Mouse (Mus musculus) embryonic facial prominence, embryonic 10.5 days (tissue): Measurements from ENCODE around the gene Ak9. TPM values are rescaled to one million over a fixed set of nuclear protein-coding genes. Genes with fewer than 3 reads are reported as not detected.

Experiments
- DNase-seq: peaks from one replicate; pipeline ENCODE4 v3.0.0-alpha.2; 2017; ENCODE audit warnings: low spot score
- H3K27ac ChIP-seq: fragments of 300-500 bp; sonication (generic); replicated peaks from 2 replicates; pipeline ENCODE4 v1.5.1; 2016; ENCODE audit warnings: mild to moderate bottlenecking
- H3K27me3 ChIP-seq: fragments of 300-500 bp; sonication (generic); replicated peaks from 2 replicates; pipeline ENCODE4 v1.6.1; 2016; ENCODE audit warnings: low read depth, mild to moderate bottlenecking; ENCODE audit not compliant: poor library complexity, severe bottlenecking
- H3K36me3 ChIP-seq: fragments of 300-500 bp; sonication (generic); replicated peaks from 2 replicates; pipeline ENCODE4 v1.6.1; 2016; ENCODE audit warnings: mild to moderate bottlenecking, moderate library complexity
- H3K4me1 ChIP-seq: fragments of 300-500 bp; sonication (generic); 2 replicates; pipeline ENCODE4 v1.6.1; 2016
- H3K4me3 ChIP-seq: fragments of 300-500 bp; sonication (generic); 2 replicates; pipeline ENCODE4 v1.5.1; 2016; ENCODE audit warnings: mild to moderate bottlenecking, moderate library complexity
- H3K9me3 ChIP-seq: fragments of 300-500 bp; sonication (generic); 2 replicates; pipeline ENCODE4 v1.6.1; 2016; ENCODE audit warnings: mild to moderate bottlenecking
- WGBS: fragments of 180-500 bp; shearing (Covaris S2); methylation state at CpG from one replicate; pipeline ENCODE4 v1.1.7; 2016; 5-methylcytosine and 5-hydroxymethylcytosine counted together
- polyA plus RNA-seq: library from polyadenylated mRNA; unstranded; fragments of >200 nt; fragmentation: Nextera tagmentation; extraction: Ambion mirVana; gene quantifications from 2 replicates; pipeline ENCODE4 v1.2.1, GENCODE M21; 2016

The Ak9 gene
- polyA plus RNA-seq, 1 experiment from 2014 or later: 0.04 TPM

DNA sequence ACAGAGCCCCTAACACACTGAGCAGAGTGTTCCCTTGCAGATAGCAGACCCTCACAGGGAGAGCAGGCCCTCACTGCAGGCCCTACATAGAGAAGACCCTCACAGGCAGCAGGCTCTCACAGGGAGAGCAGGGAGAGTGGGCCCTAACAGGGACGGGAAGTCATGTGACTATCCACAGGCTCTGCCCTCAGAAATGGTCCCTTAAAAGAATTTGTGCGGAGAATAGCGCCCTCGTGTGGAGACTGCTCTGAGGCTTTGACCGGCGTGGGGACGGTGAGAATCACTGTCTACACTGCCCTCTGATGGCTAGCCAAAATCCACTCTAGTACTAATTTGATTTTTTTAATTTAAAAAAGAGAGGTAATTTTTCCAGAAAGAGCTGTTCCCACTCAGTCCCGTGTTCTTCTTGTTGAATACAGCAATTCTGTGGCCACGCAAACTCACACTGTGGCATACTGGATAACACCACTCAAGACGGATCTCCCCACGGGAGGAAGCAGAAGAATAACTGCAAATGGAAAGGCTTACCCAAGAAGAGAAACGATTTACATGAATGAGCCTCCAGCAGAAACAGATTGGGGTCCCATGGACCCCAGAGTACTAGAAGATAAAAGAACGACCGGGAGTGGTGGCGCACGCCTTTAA lies 14.9 kb upstream of the Ak9 start:
- no peaks in the 10 kb centered on the region for H3K27me3 ChIP-seq
- peaks cover 22% of the 10 kb centered on the region for H3K4me1 ChIP-seq
- peak overlapping the region; percentile 82 for H3K27ac ChIP-seq
- 42% methylated on average over 16 of the region's 16 CpGs for WGBS
- H3K9me3 ChIP-seq: no peaks in the 10 kb centered on the region
- H3K36me3 ChIP-seq: no peaks in the 10 kb centered on the region; the same call in 1 of the 2 replicates
- no peak overlapping the region for H3K4me3 ChIP-seq
- DNase-seq: peak; percentile 91

- Histone ChIP-seq H3K4me3 (no peak overlapping the region), H3K27me3 (no peaks in the 10 kb centered on the region), H3K4me1 (peaks cover 29% of the 10 kb centered on the region), H3K9me3 (no peaks in the 10 kb centered on the region), H3K36me3 (no peaks in the 10 kb centered on the region), H3K27ac (no peak overlapping the region)
- WGBS: 85% methylated on average over 2 of the region's 2 CpGs
- no peak for DNase-seq
These were observed 12.8 kb upstream of the Ak9 start for GRCm38 (mm10) chr10:41291021-41291420.

DNA sequence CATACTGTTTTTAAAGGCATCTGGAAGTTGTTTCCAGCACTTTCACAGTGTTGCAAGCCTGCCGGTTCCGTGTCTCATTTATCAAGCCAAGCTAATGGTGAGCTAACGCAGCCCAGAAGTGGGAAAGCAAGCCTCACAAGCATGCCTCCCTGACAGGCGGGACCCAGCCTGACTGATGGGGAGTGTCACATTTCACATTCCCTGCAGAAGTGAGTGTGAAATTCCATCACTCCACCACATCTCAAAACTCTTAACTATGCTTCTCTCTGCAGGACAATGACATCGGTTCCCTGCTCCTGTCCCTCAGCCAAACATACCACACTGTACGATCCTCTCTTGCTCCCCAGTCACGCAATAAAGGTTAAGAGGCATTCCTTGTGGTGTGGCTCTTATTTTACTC lies 10.8 kb upstream of the Ak9 start:
- Histone ChIP-seq H3K27ac (peak overlapping the region; percentile 62), H3K4me3 (no peak overlapping the region), H3K4me1 (peaks cover 29% of the 10 kb centered on the region), H3K36me3 (no peaks in the 10 kb centered on the region), H3K27me3 (no peaks in the 10 kb centered on the region), H3K9me3 (no peaks in the 10 kb centered on the region)
- 17% methylated on average over 7 of the region's 7 CpGs for WGBS
- peak; percentile 65 for DNase-seq

DNA sequence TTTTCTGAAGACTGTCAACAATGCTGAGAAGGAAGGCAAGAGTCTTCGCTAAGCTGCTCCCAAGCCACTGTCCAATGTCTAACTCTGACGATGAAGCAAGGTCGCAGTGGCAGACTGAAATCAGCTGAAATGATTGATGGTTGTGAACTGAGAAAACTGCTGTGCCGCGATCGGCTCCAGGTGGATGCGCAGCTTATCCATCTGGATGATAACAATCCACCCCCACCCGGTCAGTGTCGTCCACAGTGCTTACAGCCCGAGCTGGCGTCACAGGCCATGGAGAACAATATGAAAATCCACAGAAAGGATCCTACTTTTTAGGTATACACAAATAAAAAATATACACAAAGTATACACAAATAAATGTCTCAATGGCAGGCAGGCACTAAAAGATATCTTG lies 9.0 kb upstream of the Ak9 start:
- no peak overlapping the region for H3K4me3 ChIP-seq
- H3K27ac ChIP-seq: no peak overlapping the region
- WGBS: 85% methylated on average over 11 of the region's 11 CpGs
- no peaks in the 10 kb centered on the region for H3K9me3 ChIP-seq
- DNase-seq: no peak
- H3K27me3 ChIP-seq: no peaks in the 10 kb centered on the region
- no peaks in the 10 kb centered on the region for H3K36me3 ChIP-seq
- H3K4me1 ChIP-seq: peaks cover 26% of the 10 kb centered on the region

GRCm38 (mm10) chr10:41295145-41295544 lies 8.6 kb upstream of the Ak9 start:
- H3K27me3 ChIP-seq: no peaks in the 10 kb centered on the region
- H3K9me3 ChIP-seq: no peaks in the 10 kb centered on the region
- H3K27ac ChIP-seq: no peak overlapping the region
- H3K4me3 ChIP-seq: no peak overlapping the region
- peaks cover 26% of the 10 kb centered on the region for H3K4me1 ChIP-seq
- no peak for DNase-seq
- WGBS: 56% methylated on average over 7 of the region's 7 CpGs
- no peaks in the 10 kb centered on the region for H3K36me3 ChIP-seq

GRCm38 (mm10) chr10:41300161-41300560 lies 3.6 kb upstream of the Ak9 start:
- 66% methylated on average over 1 of the region's 1 CpGs for WGBS

DNA sequence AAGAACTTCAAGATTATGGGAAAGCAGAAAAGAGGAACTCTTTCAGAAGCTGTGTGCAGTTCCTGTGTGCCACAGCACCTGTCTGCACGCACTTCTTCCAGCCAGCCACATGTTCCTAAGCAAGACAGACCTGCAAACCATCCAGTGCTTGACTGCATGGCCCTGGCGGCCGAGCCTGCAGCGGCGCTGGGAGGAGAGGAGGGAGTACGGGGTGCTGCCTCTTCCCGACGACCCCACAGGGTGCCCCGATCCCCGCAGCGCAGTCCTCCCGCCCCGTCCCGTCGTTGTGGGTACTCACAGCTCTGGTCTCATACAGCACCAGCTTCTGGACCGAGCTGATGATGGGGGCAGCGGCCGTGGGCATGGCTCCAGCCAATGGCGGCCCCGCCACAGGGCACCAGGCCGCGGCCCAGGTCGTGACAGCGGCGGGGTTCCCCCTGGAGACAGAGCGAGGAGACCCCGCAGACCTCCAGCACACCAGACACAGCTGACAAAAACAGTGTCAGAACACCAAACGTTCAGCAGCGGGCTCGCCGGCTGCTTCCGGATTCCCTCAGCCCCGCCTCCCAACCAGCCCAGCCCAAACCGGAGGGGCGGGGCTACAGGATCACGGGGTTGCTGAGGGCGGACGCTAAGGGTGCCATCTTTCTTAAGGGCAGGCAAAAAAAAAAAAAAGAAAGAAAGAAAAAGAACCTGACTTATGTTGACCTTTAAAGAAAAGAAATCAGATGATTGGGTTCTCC lies 920 bp upstream of the Ak9 start, which contains the start of gene Fig4:
Gene Fig4 (minus strand): TSS at position 572 of the 743 bp plus-strand sequence.
- WGBS: under 1% methylated on average over 38 of the region's 38 CpGs
- no peaks in the 10 kb centered on the region for H3K9me3 ChIP-seq
- H3K36me3 ChIP-seq: no peaks in the 10 kb centered on the region
- peak; percentile 92 for DNase-seq
- peak within 1 kb of the TSS; percentile 85 for H3K27ac ChIP-seq
- peak within 1 kb of the TSS; percentile 88 for H3K4me3 ChIP-seq
- H3K4me1 ChIP-seq: peaks cover 12% of the 10 kb centered on the region
- no peaks in the 10 kb centered on the region for H3K27me3 ChIP-seq

More at GRCm38 (mm10) chr10:41300161-41300560, 3.6 kb upstream of the Ak9 start:
- Histone ChIP-seq H3K9me3 (no peaks in the 10 kb centered on the region), H3K4me3 (no peak overlapping the region), H3K36me3 (no peaks in the 10 kb centered on the region), H3K27ac (no peak overlapping the region), H3K4me1 (peaks cover 12% of the 10 kb centered on the region), H3K27me3 (no peaks in the 10 kb centered on the region)
- no peak for DNase-seq

DNA sequence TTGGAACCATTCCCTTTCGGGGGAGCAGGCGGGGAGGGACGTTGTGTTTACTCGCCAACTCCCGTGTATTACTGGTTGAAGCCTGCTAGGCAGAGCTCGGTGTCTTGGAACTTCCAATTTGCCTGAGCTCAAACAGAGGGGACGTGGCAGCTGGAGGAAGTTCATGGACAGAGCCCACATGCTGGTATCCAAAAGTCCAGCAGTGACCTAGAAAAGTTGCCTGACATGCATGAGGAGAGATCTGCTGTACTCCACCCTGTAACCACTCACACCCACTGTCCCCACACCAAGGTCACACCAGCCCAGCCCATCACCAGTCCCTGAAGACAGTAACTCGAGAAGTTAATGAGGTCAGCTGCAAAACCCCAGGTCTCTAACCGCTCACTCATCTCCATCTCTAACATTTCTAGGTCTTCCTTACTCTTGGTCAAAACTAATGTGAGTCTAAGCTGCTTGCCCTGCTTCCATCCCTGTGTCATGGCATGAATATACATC lies 1.2 kb downstream of the Ak9 start:
- no peaks in the 10 kb centered on the region for H3K9me3 ChIP-seq
- no peak for DNase-seq
- no peak overlapping the region for H3K4me3 ChIP-seq
- H3K27ac ChIP-seq: no peak overlapping the region
- 81% methylated on average over 9 of the region's 9 CpGs for WGBS
- H3K36me3 ChIP-seq: no peaks in the 10 kb centered on the region
- peaks cover 12% of the 10 kb centered on the region for H3K4me1 ChIP-seq
- H3K27me3 ChIP-seq: no peaks in the 10 kb centered on the region

DNA sequence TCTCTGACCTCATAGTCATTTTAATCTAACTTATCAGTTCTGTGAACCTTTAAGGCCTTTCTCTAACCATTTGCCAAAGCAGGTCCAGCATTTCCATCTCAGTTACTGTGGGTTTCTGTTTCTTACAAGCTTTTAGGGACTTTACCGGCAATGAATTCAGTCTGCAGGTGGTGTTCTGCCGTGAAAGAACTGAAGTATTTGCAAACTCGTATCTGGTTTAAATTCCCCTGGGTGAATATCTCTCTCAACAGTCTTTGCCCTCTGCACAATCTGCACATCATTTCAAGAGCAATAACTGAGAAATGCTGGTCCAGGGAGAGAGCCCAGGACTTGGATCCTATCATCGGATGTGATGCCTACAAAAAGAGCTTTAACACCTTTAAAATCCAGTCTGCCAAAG lies 4.4 kb downstream of the Ak9 start:
- Histone ChIP-seq H3K4me1 (no peaks in the 10 kb centered on the region; the same call in 1 of the 2 replicates), H3K36me3 (no peaks in the 10 kb centered on the region), H3K27me3 (no peaks in the 10 kb centered on the region), H3K27ac (no peak overlapping the region), H3K9me3 (no peaks in the 10 kb centered on the region), H3K4me3 (no peak overlapping the region)
- no peak for DNase-seq
- 89% methylated on average over 4 of the region's 4 CpGs for WGBS

DNA sequence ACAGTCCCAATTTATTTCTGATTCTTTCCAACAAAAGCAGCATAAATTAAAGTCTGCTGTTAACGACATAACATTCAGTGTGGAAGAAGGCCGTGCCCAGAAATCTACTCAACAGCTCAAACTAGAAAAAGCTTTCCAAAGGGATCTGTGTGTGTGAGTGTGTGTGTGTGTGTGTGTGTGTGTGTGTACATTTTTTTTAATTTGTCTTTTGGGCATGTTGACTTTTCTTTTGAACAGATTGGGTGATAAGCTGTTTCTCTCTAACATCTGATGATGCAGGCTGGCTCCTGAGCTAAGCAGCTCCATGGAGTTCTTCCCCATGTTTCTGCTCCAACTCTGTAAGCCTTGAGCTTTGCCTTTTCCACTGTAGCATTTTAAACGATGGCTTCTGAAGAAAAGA lies 12.1 kb downstream of the Ak9 start:
- Histone ChIP-seq H3K36me3 (no peaks in the 10 kb centered on the region), H3K27ac (no peak overlapping the region), H3K27me3 (no peaks in the 10 kb centered on the region), H3K9me3 (no peaks in the 10 kb centered on the region), H3K4me3 (no peak overlapping the region), H3K4me1 (no peaks in the 10 kb centered on the region)
- WGBS: 87% methylated on average over 3 of the region's 3 CpGs
- DNase-seq: no peak

- WGBS: 84% methylated on average over 2 of the region's 2 CpGs
- Histone ChIP-seq H3K36me3 (no peaks in the 10 kb centered on the region), H3K27me3 (no peaks in the 10 kb centered on the region), H3K4me1 (no peaks in the 10 kb centered on the region), H3K4me3 (no peak overlapping the region), H3K9me3 (no peaks in the 10 kb centered on the region), H3K27ac (no peak overlapping the region)
- no peak for DNase-seq
These were observed 28.8 kb downstream of the Ak9 start for GRCm38 (mm10) chr10:41332533-41333043.

DNA sequence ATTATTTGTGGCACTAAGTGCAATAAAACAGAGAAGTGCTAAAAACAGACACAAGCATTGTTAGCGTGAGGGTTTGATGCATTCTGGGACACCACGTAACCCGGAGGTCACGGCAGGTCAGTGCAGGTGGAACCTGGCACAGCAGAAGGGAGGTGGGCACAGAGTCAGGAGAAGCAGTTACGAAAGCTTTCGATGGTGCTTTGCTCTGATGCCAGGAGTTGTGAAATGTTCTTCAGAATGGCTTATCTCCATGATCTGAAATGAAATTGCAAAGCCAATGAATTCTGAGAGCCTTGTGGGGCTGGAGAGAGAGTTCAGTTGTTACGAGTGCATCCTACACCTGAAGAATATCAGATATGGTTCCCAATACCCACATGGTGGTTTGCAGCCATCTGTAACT lies 37.6 kb downstream of the Ak9 start:
- no peaks in the 10 kb centered on the region for H3K9me3 ChIP-seq
- H3K4me3 ChIP-seq: no peak overlapping the region
- no peaks in the 10 kb centered on the region for H3K27me3 ChIP-seq
- 90% methylated on average over 7 of the region's 7 CpGs for WGBS
- no peaks in the 10 kb centered on the region for H3K4me1 ChIP-seq
- DNase-seq: no peak
- H3K27ac ChIP-seq: no peak overlapping the region
- H3K36me3 ChIP-seq: no peaks in the 10 kb centered on the region

- Histone ChIP-seq H3K9me3 (no peaks in the 10 kb centered on the region), H3K4me1 (no peaks in the 10 kb centered on the region), H3K27me3 (no peaks in the 10 kb centered on the region), H3K27ac (no peak overlapping the region), H3K4me3 (no peak overlapping the region), H3K36me3 (no peaks in the 10 kb centered on the region)
- DNase-seq: no peak
- WGBS: 85% methylated on average over 9 of the region's 9 CpGs
These were observed 61.3 kb downstream of the Ak9 start for GRCm38 (mm10) chr10:41365086-41365485.
